Mouse (Mus musculus): ENCODE results near the gene Sap25.

DNA sequence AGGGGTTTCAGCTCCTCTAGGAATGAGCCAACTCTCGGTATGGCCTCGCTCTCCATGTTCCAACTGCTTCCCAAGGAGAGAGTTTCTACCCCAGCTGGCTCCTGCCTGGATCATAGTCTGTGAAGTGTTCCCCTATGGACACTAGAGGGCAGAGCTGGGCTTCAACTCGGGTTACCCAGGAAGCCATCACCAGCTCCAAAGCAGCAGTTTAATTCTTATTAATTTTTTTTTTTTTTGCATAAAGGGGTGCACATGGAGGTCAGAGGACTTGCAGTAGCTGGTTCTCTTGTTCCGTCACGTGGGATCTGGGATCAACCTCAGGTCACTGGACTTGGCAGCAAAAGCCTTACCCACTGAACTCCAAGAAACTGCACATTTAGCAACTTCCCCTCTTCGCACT lies 15.8 kb downstream of the Sap25 start:
- TF ChIP-seq CTCF (IDR thresholded peaks at IDR 0.05; ENCODE audit: borderline replicate concordance, insufficient read depth, low read depth, low read length) (peak; percentile 85), POLR2A (IDR thresholded peaks at IDR 0.05; ENCODE audit: borderline replicate concordance, insufficient read depth, low read length) (no peak)

Data from cerebellum, adult 2 months (tissue).